Mouse (Mus musculus) adrenal gland, adult 2 months (tissue): ENCODE measurements around the gene Gm15293. TPM values are rescaled to one million over a fixed set of nuclear protein-coding genes. Genes with fewer than 3 reads are reported as not detected.
"Not testable (repeated sequence)": the region's sequence is repeated elsewhere in the genome, so short reads cannot be mapped to it uniquely, and the experiment has no call there.

Experiments
- DNase-seq: peaks from one replicate; pipeline ENCODE4 v3.0.0; 2021
- long read RNA-seq: library from polyadenylated mRNA; stranded (forward); transcript quantifications from one replicate; pipeline ENCODE4 v2.0.0, GENCODE M21; 2021
- polyA plus RNA-seq: library from polyadenylated mRNA; depleted of rRNA; stranded (reverse); fragments of >200 nt; gene quantifications from 2 replicates; pipeline ENCODE4 v1.2.3, GENCODE M21; 2012; rRNA removed
- total RNA-seq, 2 experiments: library from RNA; stranded (reverse); gene quantifications; 2 replicates each; pipeline ENCODE4 v1.2.3; 2021

Gm15293 gene
- not detected for total RNA-seq
- polyA plus RNA-seq = not detected in 2 replicates
- long read RNA-seq = 0 reads

- DNase-seq = not testable (repeated sequence)
Observed at GRCm38 (mm10) chr8:21201261-21201660, at the start of gene Gm15293. Gm15293 (plus strand) TSS chr8:21201561.

DNA sequence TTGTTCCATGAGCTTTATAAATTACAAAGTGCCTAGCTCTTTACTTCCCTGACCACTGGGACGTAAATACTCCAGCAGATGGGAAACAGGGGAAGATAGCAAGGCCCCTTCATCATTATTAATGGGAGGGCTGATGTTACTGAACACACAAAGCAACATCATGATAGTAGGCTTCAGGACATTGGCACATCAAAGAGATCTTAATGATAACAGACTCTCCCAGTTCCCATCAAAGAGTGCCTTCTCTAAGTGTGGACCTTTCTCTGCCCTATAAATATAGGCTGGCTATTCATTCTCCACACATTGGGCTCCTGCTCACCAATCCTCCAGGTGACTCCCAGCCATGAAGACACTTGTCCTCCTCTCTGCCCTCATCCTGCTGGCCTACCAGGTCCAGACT, 39.4 kb upstream of the Gm15293 start, which contains the start of gene Defa22:
TSS of gene Defa22 (plus strand) at position 301 of the 400 bp plus-strand sequence.
- not testable (repeated sequence) for DNase-seq

- not testable (repeated sequence) for DNase-seq
Observed at GRCm38 (mm10) chr8:21191314-21191713, 10.0 kb upstream of the Gm15293 start, which contains the start of gene Defa31. Defa31 (plus strand) TSS chr8:21191614.

Other genes with a start within 250 kb of the Gm15293 start
- not detected for gene Defa21, start 176.0 kb upstream of the Gm15293 start, total RNA-seq
- gene Defa21, start 176.0 kb upstream of the Gm15293 start, polyA plus RNA-seq = not detected in 2 replicates
- gene Defa23, start 146.5 kb upstream of the Gm15293 start, total RNA-seq = not detected
- not detected in 2 replicates for gene Defa23, start 146.5 kb upstream of the Gm15293 start, polyA plus RNA-seq
- gene Defa35, start 136.5 kb upstream of the Gm15293 start, total RNA-seq = not detected
- not detected in 2 replicates for gene Defa35, start 136.5 kb upstream of the Gm15293 start, polyA plus RNA-seq
- not detected for gene Defa25, start 117.1 kb upstream of the Gm15293 start, total RNA-seq
- not detected in 2 replicates for gene Defa25, start 117.1 kb upstream of the Gm15293 start, polyA plus RNA-seq
- not detected for gene Gm14851, start 105.5 kb upstream of the Gm15293 start, total RNA-seq
- gene Gm14851, start 105.5 kb upstream of the Gm15293 start, polyA plus RNA-seq = not detected in 2 replicates
- gene Defa30, start 66.9 kb upstream of the Gm15293 start, total RNA-seq = not detected
- gene Defa30, start 66.9 kb upstream of the Gm15293 start, polyA plus RNA-seq = not detected in 2 replicates
- not detected for gene Defa22, start 39.3 kb upstream of the Gm15293 start, total RNA-seq
- gene Defa22, start 39.3 kb upstream of the Gm15293 start, polyA plus RNA-seq = not detected in 2 replicates
- gene Defa31, start 9.9 kb upstream of the Gm15293 start, total RNA-seq = not detected
- not detected in 2 replicates for gene Defa31, start 9.9 kb upstream of the Gm15293 start, polyA plus RNA-seq
- gene Gm15292, start 48.2 kb downstream of the Gm15293 start, total RNA-seq = not detected
- gene Gm15292, start 48.2 kb downstream of the Gm15293 start, polyA plus RNA-seq = not detected in 2 replicates
- gene Defa27, start 114.0 kb downstream of the Gm15293 start, total RNA-seq = not detected
- not detected in 2 replicates for gene Defa27, start 114.0 kb downstream of the Gm15293 start, polyA plus RNA-seq
- not detected for gene Defa29, start 125.5 kb downstream of the Gm15293 start, total RNA-seq
- gene Defa29, start 125.5 kb downstream of the Gm15293 start, polyA plus RNA-seq = not detected in 2 replicates
- not detected for gene Defa2, start 177.0 kb downstream of the Gm15293 start, total RNA-seq
- gene Defa2, start 177.0 kb downstream of the Gm15293 start, polyA plus RNA-seq = not detected in 2 replicates
- not detected for gene Defa33, start 190.2 kb downstream of the Gm15293 start, total RNA-seq
- gene Defa33, start 190.2 kb downstream of the Gm15293 start, polyA plus RNA-seq = not detected in 2 replicates
- gene Defa36, start 225.8 kb downstream of the Gm15293 start, total RNA-seq = not detected
- gene Defa36, start 225.8 kb downstream of the Gm15293 start, polyA plus RNA-seq = not detected in 2 replicates